Mouse (Mus musculus) cerebellum, adult 2 months (tissue): ENCODE measurements at regions not wholly inside any gene's neighbourhood (a gene's known extent, or its start where the extent isn't known, plus 50 kb on each side); places are given as distances from the start of the nearest gene placed in this dataset.

Source experiments
- CTCF ChIP-seq: fragments of 200-500 bp; IDR thresholded peaks from 2 replicates; pipeline ENCODE4 v1.5.1; 2011; ENCODE audit warnings: low read depth, mild to moderate bottlenecking, control low read depth, low read length, moderate library complexity, borderline replicate concordance; ENCODE audit not compliant: insufficient read depth
- POLR2A ChIP-seq: fragments of 200-500 bp; IDR thresholded peaks from 2 replicates; pipeline ENCODE4 v1.6.1; 2011; ENCODE audit warnings: low read length, control low read depth, borderline replicate concordance; ENCODE audit not compliant: insufficient read depth

DNA sequence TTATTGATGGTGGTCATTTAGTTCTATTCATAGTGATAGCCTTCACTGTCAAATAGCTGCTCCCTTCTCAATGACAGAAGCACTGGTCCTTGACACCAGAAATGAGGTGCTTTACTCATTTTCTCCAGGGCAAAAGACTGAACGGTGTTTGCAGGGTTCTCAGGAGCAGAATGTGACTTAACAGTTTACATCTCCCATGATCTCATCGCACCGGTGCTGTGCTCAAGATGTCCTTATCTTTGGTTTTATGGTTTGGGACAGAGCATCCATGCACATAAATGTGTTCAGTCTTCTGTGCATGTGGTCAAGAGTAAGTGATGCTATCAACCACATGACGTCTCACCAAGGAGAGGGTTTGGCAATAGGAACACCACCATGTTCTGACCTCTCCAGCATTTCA is 78.1 kb upstream of the Pdc start:
- no peak for TF ChIP-seq POLR2A
- no peak for TF ChIP-seq CTCF
